Mouse (Mus musculus) thymus, adult 2 months (tissue): Measurements from ENCODE around the gene Rps27l. TPM values are rescaled to one million over a fixed set of nuclear protein-coding genes. Genes with fewer than 3 reads are reported as not detected.
A peak's percentile ranks its signal among the peaks of the same experiment; 100 is the strongest.

Experiments used
- DNase-seq: peaks from one replicate; pipeline ENCODE4 v3.0.0; 2021
- H3K27ac ChIP-seq: fragments of 200-500 bp; 2 replicates; pipeline ENCODE4 v1.5.1; 2012; ENCODE audit warnings: low read length, control low read depth; ENCODE audit not compliant: control insufficient read depth, insufficient read depth
- H3K27me3 ChIP-seq: fragments of 200-500 bp; 2 replicates; pipeline ENCODE4 v1.6.1; 2012; ENCODE audit warnings: mild to moderate bottlenecking, low read length, moderate library complexity, mixed read lengths; ENCODE audit not compliant: control insufficient read depth, insufficient read depth
- H3K36me3 ChIP-seq: fragments of 200-500 bp; 2 replicates; pipeline ENCODE4 v1.6.1; 2012; ENCODE audit warnings: mild to moderate bottlenecking, low read length, moderate library complexity; ENCODE audit not compliant: control insufficient read depth, insufficient read depth
- H3K4me1 ChIP-seq: fragments of 200-500 bp; replicated peaks from 2 replicates; pipeline ENCODE4 v1.6.1; 2012; ENCODE audit warnings: low read length; ENCODE audit not compliant: control insufficient read depth, insufficient read depth
- H3K4me3 ChIP-seq: fragments of 200-500 bp; 2 replicates; pipeline ENCODE4 v1.5.1; 2012; ENCODE audit warnings: mild to moderate bottlenecking, low read length, control low read depth, moderate library complexity; ENCODE audit not compliant: control insufficient read depth, insufficient read depth
- CTCF ChIP-seq: fragments of 200-500 bp; IDR thresholded peaks from 2 replicates; pipeline ENCODE4 v1.5.1; 2012; ENCODE audit warnings: mild to moderate bottlenecking, control low read depth, low read length, moderate library complexity, borderline replicate concordance; ENCODE audit not compliant: control insufficient read depth, poor library complexity, insufficient read depth; ENCODE audit errors: extremely low read depth
- POLR2A ChIP-seq: fragments of 200-500 bp; IDR thresholded peaks from 2 replicates; pipeline ENCODE4 v1.6.1; 2012; ENCODE audit warnings: mild to moderate bottlenecking, low read length, control low read depth, moderate library complexity; ENCODE audit not compliant: control insufficient read depth, poor library complexity, insufficient read depth; ENCODE audit errors: extremely low read depth
- WGBS: fragments of 180-500 bp; shearing (Covaris S2); methylation state at CpG from one replicate; pipeline ENCODE4 v1.1.7; 2018; 5-methylcytosine and 5-hydroxymethylcytosine counted together
- polyA plus RNA-seq: library from polyadenylated mRNA; depleted of rRNA; stranded (reverse); fragments of >200 nt; gene quantifications from 2 replicates; pipeline ENCODE4 v1.2.3, GENCODE M21; 2012

Gene Rps27l
- polyA plus RNA-seq, 1 experiment: 61.1 TPM

GRCm38 (mm10) chr9:66977121-66977520 is 31.2 kb downstream of the Rps27l start:
- Histone ChIP-seq H3K4me3 (no peak overlapping the region), H3K27ac (no peak overlapping the region), H3K4me1 (no peaks in the 10 kb centered on the region), H3K27me3 (no peaks in the 10 kb centered on the region), H3K36me3 (no peaks in the 10 kb centered on the region)
- TF ChIP-seq POLR2A (no peak), CTCF (no peak)
- DNase-seq: no peak
- 93% methylated on average over 5 of the region's 5 CpGs for WGBS

- TF ChIP-seq CTCF (no peak), POLR2A (no peak)
- no peak for DNase-seq
- no peaks in the 10 kb centered on the region for H3K27me3 ChIP-seq
- H3K4me1 ChIP-seq: no peaks in the 10 kb centered on the region
- H3K36me3 ChIP-seq: no peaks in the 10 kb centered on the region
- WGBS: 58% methylated on average over 1 of the region's 1 CpGs
- no peak overlapping the region for H3K4me3 ChIP-seq
- H3K27ac ChIP-seq: no peak overlapping the region
Measured at GRCm38 (mm10) chr9:66977982-66978381, 32.1 kb downstream of the Rps27l start.

- Histone ChIP-seq H3K27ac (no peak overlapping the region), H3K4me1 (no peaks in the 10 kb centered on the region), H3K36me3 (no peaks in the 10 kb centered on the region), H3K4me3 (no peak overlapping the region), H3K27me3 (no peaks in the 10 kb centered on the region)
- TF ChIP-seq CTCF (no peak), POLR2A (no peak)
- WGBS: 54% methylated on average over 1 of the region's 1 CpGs
- DNase-seq: no peak
Measured at GRCm38 (mm10) chr9:66978468-66978867, 32.6 kb downstream of the Rps27l start.

- DNase-seq: peak; percentile 71
- Histone ChIP-seq H3K4me1 (peaks cover 4% of the 10 kb centered on the region; the same call in 1 of the 2 replicates), H3K27me3 (no peaks in the 10 kb centered on the region), H3K27ac (no peak overlapping the region), H3K4me3 (no peak overlapping the region), H3K36me3 (no peaks in the 10 kb centered on the region)
- 13% methylated on average over 5 of the region's 5 CpGs for WGBS
- TF ChIP-seq CTCF (no peak), POLR2A (no peak)
Measured at GRCm38 (mm10) chr9:66980458-66980857, 34.6 kb downstream of the Rps27l start.

GRCm38 (mm10) chr9:66982085-66982484 is 36.2 kb downstream of the Rps27l start:
- 90% methylated on average over 7 of the region's 7 CpGs for WGBS
- Histone ChIP-seq H3K36me3 (no peaks in the 10 kb centered on the region), H3K27ac (no peak overlapping the region), H3K4me3 (no peak overlapping the region), H3K27me3 (no peaks in the 10 kb centered on the region), H3K4me1 (peaks cover 4% of the 10 kb centered on the region; the same call in 1 of the 2 replicates)
- no peak for DNase-seq
- TF ChIP-seq CTCF: no peak
- TF ChIP-seq POLR2A: no peak

- H3K4me3 ChIP-seq: no peak overlapping the region
- H3K27me3 ChIP-seq: no peaks in the 10 kb centered on the region
- peak; percentile 47 for DNase-seq
- TF ChIP-seq POLR2A: no peak
- TF ChIP-seq CTCF: no peak
- H3K4me1 ChIP-seq: peaks cover 7% of the 10 kb centered on the region; the same call in 1 of the 2 replicates
- WGBS: 25% methylated on average over 7 of the region's 7 CpGs
- H3K36me3 ChIP-seq: no peaks in the 10 kb centered on the region
- H3K27ac ChIP-seq: no peak overlapping the region
Measured at GRCm38 (mm10) chr9:66985377-66985776, 39.5 kb downstream of the Rps27l start.

- Histone ChIP-seq H3K27me3 (no peaks in the 10 kb centered on the region), H3K4me3 (no peak overlapping the region), H3K27ac (no peak overlapping the region), H3K4me1 (peaks cover 7% of the 10 kb centered on the region), H3K36me3 (no peaks in the 10 kb centered on the region)
- TF ChIP-seq CTCF (no peak), POLR2A (no peak)
- no peak for DNase-seq
- 88% methylated on average over 11 of the region's 11 CpGs for WGBS
Measured at GRCm38 (mm10) chr9:66988198-66988887, 42.5 kb downstream of the Rps27l start.
